8 mouse cellular contexts compared by ENCODE assay signal in the genomic region with DNA sequence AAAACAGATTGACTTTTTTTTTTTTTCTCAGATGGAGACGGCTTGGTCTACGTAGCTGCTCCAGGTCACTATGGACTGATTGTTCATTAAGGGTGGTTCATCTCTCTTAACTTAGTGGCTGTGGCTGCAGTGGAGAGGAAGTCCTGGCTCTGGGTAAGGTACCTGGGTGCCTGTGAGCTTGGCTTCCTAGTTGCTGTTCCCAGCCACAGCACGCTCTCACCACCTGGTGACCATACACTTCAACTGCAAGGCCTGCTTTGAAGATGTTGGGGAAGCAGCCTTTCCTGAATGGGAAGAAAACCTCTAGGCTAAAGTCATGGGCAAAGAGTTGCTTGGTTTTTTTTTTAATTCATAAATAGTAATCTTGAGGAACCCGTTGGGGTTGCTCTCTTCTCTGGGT.
DNase-seq lines count a peak whose midpoint lies in the region; ATAC-seq and TF ChIP-seq lines count a peak whose summit lies in the region.
"Had no signal": no experiment of that assay in that cellular context is flagged by ENCODE, and none has a peak within 500 bp of the region (broad histone marks: within the 10 kb centered on the region; RNA-seq: fewer than 3 reads in every experiment).

No protein-coding gene starts in this region.

- no peaks in the 10 kb centered on the region for H3K9me3 ChIP-seq in heart, embryonic 16.5 days (replicated peaks; ENCODE audit: control insufficient read depth, low read length)
- H3K9me3 ChIP-seq: stomach, embryonic 15.5 days had no signal

- peak; percentile 84 for TF ChIP-seq CTCF in layer of hippocampus, adult 2 months (conservative IDR thresholded peaks at IDR 0.05)

- no peaks in the 10 kb centered on the region for H3K27me3 ChIP-seq in heart, embryonic 16.5 days (ENCODE audit: control insufficient read depth, insufficient read depth, low read length)
- H3K27me3 ChIP-seq: stomach, embryonic 15.5 days had no signal

- H3K4me2 ChIP-seq in heart, embryonic 16.5 days (ENCODE audit: low read depth, low read length) = no peak overlapping the region
- H3K4me2 ChIP-seq: stomach, embryonic 15.5 days had no signal

- no peak overlapping the region for H3K9ac ChIP-seq in heart, embryonic 16.5 days (ENCODE audit: low read length)
- H3K9ac ChIP-seq: stomach, embryonic 15.5 days had no signal

- H3K27ac ChIP-seq in heart, embryonic 16.5 days (ENCODE audit: low read length) = no peak overlapping the region
- no peak overlapping the region for H3K27ac ChIP-seq in layer of hippocampus, adult 2 months
- H3K27ac ChIP-seq: stomach, embryonic 15.5 days had no signal

- no peak overlapping the region for H3K4me3 ChIP-seq in heart, embryonic 16.5 days (ENCODE audit: low read length)
- no peak overlapping the region for H3K4me3 ChIP-seq in layer of hippocampus, adult 2 months
- H3K4me3 ChIP-seq: stomach, embryonic 15.5 days had no signal

- peak; percentile 48 to 50 for DNase-seq in spleen, adult 18-20 months
- no peak for DNase-seq in spleen, adult 12 weeks (ENCODE audit: low spot score)
- peak; percentile 71 to 87 for DNase-seq in adrenal gland, adult (ENCODE audit: inconsistent age in 2 of 2, low spot score in 1 of 2)
- DNase-seq in layer of hippocampus, adult 2 months (ENCODE audit: low spot score in 2 of 2) = peak; percentile 58 to 63
- DNase-seq in lung, postnatal 4 days = peak; percentile 67 to 72
- peak; percentile 41 for DNase-seq in right cerebral cortex, postnatal 25 days

- peak; percentile 78; the same call in 1 of the 2 replicates for ATAC-seq in heart, embryonic 16.5 days (replicated peaks; ENCODE audit: extremely low read depth, insufficient read depth, low FRiP score)

- H3K36me3 ChIP-seq in heart, embryonic 16.5 days (ENCODE audit: control insufficient read depth, insufficient read depth) = no peaks in the 10 kb centered on the region
- H3K36me3 ChIP-seq: stomach, embryonic 15.5 days had no signal

- WGBS in heart, embryonic 16.5 days = 43% methylated on average over 4 of the region's 4 CpGs

- H3K4me1 ChIP-seq in heart, embryonic 16.5 days (ENCODE audit: control insufficient read depth, insufficient read depth, low read length) = no peaks in the 10 kb centered on the region
- H3K4me1 ChIP-seq: stomach, embryonic 15.5 days had no signal
